Mouse (Mus musculus) pancreas, adult 10 weeks (tissue): Measurements from ENCODE around the gene 1700123L14Rik. TPM values are rescaled to one million over a fixed set of nuclear protein-coding genes. Genes with fewer than 3 reads are reported as not detected.

Source experiments
- polyA plus RNA-seq: library from polyadenylated mRNA; stranded (reverse); fragments of 350-450 nt; fragmentation: Illumina TruSeq; extraction: RNeasy Lipid Tissue Mini Kit (QIAGEN cat#74804); gene quantifications from one replicate; pipeline ENCODE4 v1.2.3, GENCODE M21; 2015; ENCODE audit warnings: low read depth, low replicate concordance; ENCODE audit not compliant: insufficient read depth

The 1700123L14Rik gene
- not detected for polyA plus RNA-seq

DNA sequence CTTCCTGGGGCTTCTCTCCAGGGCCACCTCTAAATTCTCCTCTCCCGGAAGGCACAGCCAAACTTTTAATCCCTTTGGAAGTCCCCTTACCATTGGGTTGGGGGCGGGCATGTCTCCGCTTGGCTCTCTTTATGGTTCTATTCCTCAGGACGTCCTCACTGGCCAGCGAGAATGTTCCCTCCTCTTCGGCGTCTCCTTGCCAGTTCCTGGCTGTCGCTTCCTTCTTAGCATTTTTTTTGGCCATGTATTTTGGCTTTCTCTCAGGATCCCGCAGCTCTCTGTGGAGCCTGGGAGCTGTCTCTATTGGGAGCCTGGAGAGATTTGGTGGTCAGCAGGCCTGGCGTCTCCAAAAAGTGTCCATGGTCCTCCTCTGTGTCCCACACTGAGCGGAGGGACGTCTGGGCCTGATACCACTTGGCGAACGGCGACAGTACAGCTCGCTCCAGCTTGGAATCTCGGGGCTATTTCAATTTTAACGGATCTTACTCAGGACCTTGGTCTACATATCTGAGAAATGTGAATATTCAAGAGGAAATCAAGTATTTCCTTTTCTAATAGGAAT lies at the start of gene 1700123L14Rik:
TSS of gene 1700123L14Rik (minus strand) at position 426 of the 562 bp plus-strand sequence.

Other genes with a start within 250 kb of the 1700123L14Rik start
- gene Fam19a1, start 53.1 kb downstream of the 1700123L14Rik start, polyA plus RNA-seq = not detected